Mouse (Mus musculus) testis, adult 2 months (tissue): ENCODE measurements around the gene Kcnn4.

Source experiments
- CTCF ChIP-seq: fragments of 200-500 bp; IDR thresholded peaks from 2 replicates; pipeline ENCODE4 v1.5.1; 2012; ENCODE audit warnings: low read depth, mild to moderate bottlenecking, inconsistent platforms, low read length, moderate library complexity; ENCODE audit not compliant: control insufficient read depth, insufficient read depth, insufficient replicate concordance
- POLR2A ChIP-seq: fragments of 200-500 bp; IDR thresholded peaks from 2 replicates; pipeline ENCODE4 v1.6.1; 2012; ENCODE audit warnings: low read depth, mild to moderate bottlenecking, inconsistent platforms, low read length, moderate library complexity; ENCODE audit not compliant: control insufficient read depth

DNA sequence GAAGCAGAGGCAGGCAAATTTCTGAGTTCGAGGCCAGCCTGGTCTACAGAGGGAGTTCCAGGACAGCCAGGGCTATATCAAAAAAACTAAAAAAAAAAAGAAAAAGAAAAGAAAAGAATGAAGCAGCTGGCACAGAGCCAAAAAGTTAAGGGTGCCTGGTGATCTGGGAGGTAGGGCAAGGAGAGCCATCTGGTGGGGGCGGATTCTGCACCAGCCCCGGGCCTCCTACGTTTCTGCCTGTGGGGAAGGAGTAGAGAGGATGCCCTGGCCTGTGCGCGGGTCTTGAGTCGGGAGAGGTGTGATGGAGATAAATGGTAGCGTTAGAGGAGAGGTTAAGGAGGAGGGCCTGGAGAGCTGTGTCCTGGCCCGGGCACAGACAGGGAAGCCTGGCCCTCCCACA is 38.1 kb downstream of the Kcnn4 start:
- TF ChIP-seq CTCF = no peak
- TF ChIP-seq POLR2A = no peak
